Mouse (Mus musculus) stomach, embryonic 16.5 days (tissue): ENCODE data around the gene Myo1g. TPM values are rescaled to one million over a fixed set of nuclear protein-coding genes. Genes with fewer than 3 reads are reported as not detected.
A peak's percentile ranks its signal among the peaks of the same experiment; 100 is the strongest.

ENCODE experiments used
- ATAC-seq: fragments of 200-750 bp; cut with Nextera tagmentation; 2 replicates; pipeline ENCODE4 v1.8.0; 2017; ENCODE audit warnings: moderate number of reproducible peaks, moderate TSS enrichment; ENCODE audit not compliant: insufficient read depth, low FRiP score
- H3K27ac ChIP-seq: fragments of 300-500 bp; sonication (generic); 2 replicates; pipeline ENCODE4 v1.5.1; 2014; ENCODE audit warnings: low read length
- H3K27me3 ChIP-seq: fragments of 300-500 bp; sonication (generic); 2 replicates; pipeline ENCODE4 v1.6.1; 2014; ENCODE audit warnings: low read length, control low read depth, mixed read lengths; ENCODE audit not compliant: control insufficient read depth, insufficient read depth
- H3K36me3 ChIP-seq: fragments of 300-500 bp; sonication (generic); 2 replicates; pipeline ENCODE4 v1.6.1; 2014; ENCODE audit warnings: low read length; ENCODE audit not compliant: control insufficient read depth, insufficient read depth
- H3K4me1 ChIP-seq: fragments of 300-500 bp; sonication (generic); 2 replicates; pipeline ENCODE4 v1.6.1; 2014; ENCODE audit warnings: low read length, control low read depth, mixed read lengths; ENCODE audit not compliant: control insufficient read depth, insufficient read depth
- H3K4me2 ChIP-seq: fragments of 300-500 bp; sonication (generic); 2 replicates; pipeline ENCODE4 v1.6.1; 2014; ENCODE audit warnings: low read depth, low read length, mixed read lengths
- H3K4me3 ChIP-seq: fragments of 300-500 bp; sonication (generic); replicated peaks from 2 replicates; pipeline ENCODE4 v1.5.1; 2014; ENCODE audit warnings: mild to moderate bottlenecking, low read length
- H3K9ac ChIP-seq: fragments of 300-500 bp; sonication (generic); 2 replicates; pipeline ENCODE4 v1.6.1; 2014; ENCODE audit warnings: low read length
- H3K9me3 ChIP-seq: fragments of 300-500 bp; sonication (generic); replicated peaks from 2 replicates; pipeline ENCODE4 v1.6.1; 2016; ENCODE audit warnings: low read length, control low read depth; ENCODE audit not compliant: control insufficient read depth
- WGBS: fragments of 180-500 bp; shearing (Covaris S2); extraction: QIAGEN DNeasy Blood & Tissue Kit; methylation state at CpG from one replicate; pipeline ENCODE4 v1.1.7; 2014; 5-methylcytosine and 5-hydroxymethylcytosine counted together
- polyA plus RNA-seq: library from polyadenylated mRNA; unstranded; fragments of >200 nt; fragmentation: Nextera tagmentation; extraction: Ambion mirVana; gene quantifications from 2 replicates; pipeline ENCODE4 v1.2.1, GENCODE M21; 2015

The Myo1g gene
- polyA plus RNA-seq, 1 experiment from 2014 or later, result 3.5 TPM

DNA sequence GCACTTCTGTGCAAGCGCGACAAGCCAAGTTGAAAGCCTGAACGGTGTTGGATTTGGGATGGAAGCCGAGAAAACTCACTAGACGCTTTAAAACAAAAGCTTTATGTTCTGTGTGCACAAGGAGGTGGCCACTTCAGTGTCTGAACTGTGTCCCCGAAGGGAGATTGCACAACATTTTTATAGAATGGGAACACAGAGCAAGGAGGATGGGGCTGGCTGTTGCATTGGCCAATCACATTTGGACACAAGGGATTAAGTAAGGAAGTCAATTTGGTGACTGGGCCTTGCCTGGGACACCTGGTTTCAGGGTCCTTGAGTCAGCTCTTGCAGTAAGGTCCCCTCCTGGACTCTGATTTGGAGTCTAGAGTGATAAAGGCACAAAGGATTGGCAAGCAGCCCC lies 16.1 kb downstream of the Myo1g start:
- no peaks in the 10 kb centered on the region for H3K4me1 ChIP-seq
- H3K4me2 ChIP-seq, result no peak overlapping the region
- 62% methylated on average over 6 of the region's 6 CpGs for WGBS
- H3K27me3 ChIP-seq, result no peaks in the 10 kb centered on the region
- no peak overlapping the region for H3K27ac ChIP-seq
- no peak for ATAC-seq
- H3K4me3 ChIP-seq, result no peak overlapping the region
- H3K9ac ChIP-seq, result no peak overlapping the region
- no peaks in the 10 kb centered on the region for H3K36me3 ChIP-seq
- no peaks in the 10 kb centered on the region for H3K9me3 ChIP-seq

- no peaks in the 10 kb centered on the region for H3K4me1 ChIP-seq
- no peaks in the 10 kb centered on the region for H3K27me3 ChIP-seq
- H3K27ac ChIP-seq, result no peak overlapping the region
- no peaks in the 10 kb centered on the region for H3K36me3 ChIP-seq
- no peak for ATAC-seq
- no peaks in the 10 kb centered on the region for H3K9me3 ChIP-seq
- no peak overlapping the region for H3K9ac ChIP-seq
- 70% methylated on average over 3 of the region's 3 CpGs for WGBS
- H3K4me3 ChIP-seq, result no peak overlapping the region
- H3K4me2 ChIP-seq, result no peak overlapping the region
These were observed 16.5 kb downstream of the Myo1g start for GRCm38 (mm10) chr11:6504226-6504625.

- no peak overlapping the region for H3K4me3 ChIP-seq
- ATAC-seq, result no peak
- no peaks in the 10 kb centered on the region for H3K4me1 ChIP-seq
- no peaks in the 10 kb centered on the region for H3K27me3 ChIP-seq
- no peaks in the 10 kb centered on the region for H3K9me3 ChIP-seq
- no peak overlapping the region for H3K9ac ChIP-seq
- no peaks in the 10 kb centered on the region for H3K36me3 ChIP-seq
- no peak overlapping the region for H3K4me2 ChIP-seq
- H3K27ac ChIP-seq, result no peak overlapping the region
- 91% methylated on average over 2 of the region's 2 CpGs for WGBS
These were observed 18.3 kb downstream of the Myo1g start for GRCm38 (mm10) chr11:6502506-6502905.

DNA sequence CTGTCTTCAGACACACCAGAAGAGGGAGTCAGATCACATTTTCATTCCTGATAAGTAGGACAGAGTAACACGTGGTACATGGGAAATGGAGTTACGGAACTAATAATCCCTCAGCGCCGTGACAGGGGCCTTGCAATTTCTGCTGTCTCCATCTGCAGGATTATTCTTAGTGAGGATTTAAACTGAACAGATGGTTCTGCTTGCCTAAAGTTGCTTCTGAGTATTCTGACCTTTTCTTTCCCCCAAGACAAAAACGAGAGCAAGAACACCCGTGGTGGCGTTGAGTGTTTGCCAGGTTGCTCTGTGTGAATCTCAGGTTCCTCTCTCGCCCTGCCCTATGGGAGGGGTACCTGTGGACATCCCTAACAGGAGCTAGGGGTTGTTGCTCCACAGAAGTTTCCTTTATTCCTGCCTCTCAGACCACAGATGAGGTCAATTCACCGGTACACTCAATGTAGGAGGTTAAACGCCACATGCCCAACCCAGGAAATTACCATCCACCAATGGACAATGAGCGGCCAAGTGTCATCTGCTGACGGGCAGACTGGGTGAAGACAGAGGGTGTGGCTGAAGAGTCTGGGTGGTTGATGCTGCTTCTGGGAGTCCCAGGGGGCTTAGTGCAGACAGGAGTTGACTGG lies 23.3 kb downstream of the Myo1g start:
- Histone ChIP-seq H3K4me1 (no peaks in the 10 kb centered on the region), H3K4me2 (no peak overlapping the region), H3K9ac (no peak overlapping the region), H3K9me3 (no peaks in the 10 kb centered on the region), H3K36me3 (no peaks in the 10 kb centered on the region), H3K27ac (no peak overlapping the region), H3K4me3 (no peak overlapping the region), H3K27me3 (no peaks in the 10 kb centered on the region)
- 72% methylated on average over 12 of the region's 12 CpGs for WGBS
- ATAC-seq, result no peak

DNA sequence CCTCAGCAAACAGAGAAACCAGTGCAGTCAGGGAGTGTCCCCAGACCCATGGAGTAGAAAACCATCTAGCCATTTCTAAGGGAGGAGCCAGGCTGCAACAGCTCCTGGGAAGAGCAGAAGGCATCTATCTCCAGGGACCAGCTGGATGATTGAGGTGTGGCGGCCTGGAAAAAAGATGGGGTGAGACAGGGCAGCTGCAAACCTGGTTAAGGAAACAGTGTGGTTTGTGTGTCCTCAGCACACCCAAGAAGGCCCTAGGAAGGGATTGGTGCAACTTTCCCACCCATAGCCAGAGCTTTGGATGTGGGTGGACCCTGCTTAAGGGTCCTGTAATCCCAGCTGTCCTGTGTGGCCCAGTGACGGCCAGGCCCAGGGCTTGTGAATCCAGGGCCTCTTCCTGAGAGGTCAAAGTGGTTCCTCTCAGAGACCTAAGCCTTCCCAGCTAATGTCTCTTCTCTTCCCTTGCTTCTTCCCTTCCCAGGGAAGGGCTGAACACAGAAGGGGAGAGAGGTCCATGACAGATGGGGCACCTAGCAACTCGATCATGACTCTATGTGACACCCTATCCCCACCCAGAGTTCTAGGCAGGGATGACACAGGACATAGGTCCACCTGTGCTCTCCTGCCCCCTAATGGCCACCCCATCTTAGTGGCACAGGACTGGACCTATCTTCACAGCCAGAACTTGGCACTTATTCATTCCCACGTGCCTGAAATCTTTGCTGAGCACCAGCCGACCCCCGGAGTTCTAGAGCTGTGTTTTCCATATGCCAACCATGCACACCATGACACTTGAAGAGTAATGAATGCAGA lies 30.9 kb downstream of the Myo1g start:
- H3K27ac ChIP-seq, result no peak overlapping the region
- no peaks in the 10 kb centered on the region for H3K36me3 ChIP-seq
- H3K27me3 ChIP-seq, result no peaks in the 10 kb centered on the region
- H3K9me3 ChIP-seq, result no peaks in the 10 kb centered on the region
- no peaks in the 10 kb centered on the region for H3K4me1 ChIP-seq
- no peak overlapping the region for H3K4me2 ChIP-seq
- H3K9ac ChIP-seq, result no peak overlapping the region
- H3K4me3 ChIP-seq, result no peak overlapping the region
- ATAC-seq, result peak; percentile 53
- 48% methylated on average over 6 of the region's 6 CpGs for whole genome bisulfite sequencing

- Histone ChIP-seq H3K4me1 (no peaks in the 10 kb centered on the region), H3K27me3 (no peaks in the 10 kb centered on the region), H3K9ac (no peak overlapping the region), H3K4me2 (no peak overlapping the region), H3K4me3 (no peak overlapping the region), H3K36me3 (no peaks in the 10 kb centered on the region), H3K9me3 (no peaks in the 10 kb centered on the region), H3K27ac (no peak overlapping the region)
- ATAC-seq, result no peak
- 85% methylated on average over 7 of the region's 7 CpGs for WGBS
These were observed 31.5 kb downstream of the Myo1g start for GRCm38 (mm10) chr11:6489257-6489656.

GRCm38 (mm10) chr11:6488041-6488684 lies 32.6 kb downstream of the Myo1g start:
- WGBS, result 96% methylated on average over 5 of the region's 5 CpGs

DNA sequence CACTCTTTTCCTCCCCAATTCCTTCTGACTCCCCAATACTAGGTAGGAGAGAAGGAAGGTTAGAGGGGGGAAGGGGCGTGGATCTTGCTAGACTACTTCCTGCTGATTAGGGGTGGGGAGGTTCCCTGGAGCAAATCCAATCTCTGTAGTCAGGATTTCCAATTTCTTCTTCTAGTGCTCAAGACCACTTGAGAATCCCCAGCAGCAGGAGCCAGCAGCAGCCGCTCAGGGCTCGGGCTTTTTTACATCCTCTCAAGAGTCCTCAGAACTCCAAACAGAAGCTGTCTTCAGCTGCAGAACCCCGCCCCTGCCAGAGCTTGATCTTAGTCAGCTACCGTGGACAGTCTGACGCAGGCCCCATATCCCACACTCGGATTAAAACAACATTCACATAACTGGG lies 33.3 kb downstream of the Myo1g start:
- Histone ChIP-seq H3K9ac (no peak overlapping the region), H3K9me3 (no peaks in the 10 kb centered on the region), H3K36me3 (no peaks in the 10 kb centered on the region), H3K27me3 (no peaks in the 10 kb centered on the region), H3K4me2 (no peak overlapping the region), H3K4me3 (no peak overlapping the region), H3K4me1 (no peaks in the 10 kb centered on the region), H3K27ac (no peak overlapping the region)
- ATAC-seq, result no peak
- 34% methylated on average over 7 of the region's 7 CpGs for WGBS

More at GRCm38 (mm10) chr11:6488041-6488684, 32.6 kb downstream of the Myo1g start:
- ATAC-seq, result no peak
- H3K4me1 ChIP-seq, result no peaks in the 10 kb centered on the region
- no peak overlapping the region for H3K9ac ChIP-seq
- no peaks in the 10 kb centered on the region for H3K36me3 ChIP-seq
- no peak overlapping the region for H3K27ac ChIP-seq
- H3K27me3 ChIP-seq, result no peaks in the 10 kb centered on the region
- no peak overlapping the region for H3K4me3 ChIP-seq
- no peaks in the 10 kb centered on the region for H3K9me3 ChIP-seq
- H3K4me2 ChIP-seq, result no peak overlapping the region

DNA sequence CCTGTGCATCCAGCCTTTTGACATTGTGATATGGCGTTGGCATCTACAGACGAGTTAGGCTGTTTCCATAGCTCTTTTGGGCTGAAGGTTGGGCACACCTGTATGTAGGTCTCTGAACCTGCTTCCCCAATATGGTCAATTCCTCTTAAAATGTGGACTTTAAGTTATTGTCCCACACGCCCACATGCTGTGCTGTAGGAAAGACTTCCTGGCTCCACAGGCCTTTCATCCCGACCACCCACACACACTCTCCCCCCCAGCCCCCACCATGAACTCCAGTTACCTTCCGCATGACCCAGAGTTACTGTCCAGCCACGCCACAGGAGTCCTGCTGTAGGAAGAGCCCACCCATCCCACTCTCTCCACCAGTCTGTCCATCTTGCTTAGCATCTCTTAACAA lies 33.8 kb downstream of the Myo1g start:
- H3K4me3 ChIP-seq, result no peak overlapping the region
- H3K9me3 ChIP-seq, result no peaks in the 10 kb centered on the region
- no peaks in the 10 kb centered on the region for H3K27me3 ChIP-seq
- H3K9ac ChIP-seq, result no peak overlapping the region
- H3K27ac ChIP-seq, result no peak overlapping the region
- no peaks in the 10 kb centered on the region for H3K36me3 ChIP-seq
- H3K4me1 ChIP-seq, result no peaks in the 10 kb centered on the region
- WGBS, result 74% methylated on average over 6 of the region's 6 CpGs
- no peak overlapping the region for H3K4me2 ChIP-seq
- ATAC-seq, result no peak
